Mouse (Mus musculus) intestine, embryonic 14.5 days (tissue): ENCODE measurements at regions not wholly inside any gene's neighbourhood (a gene's known extent, or its start where the extent isn't known, plus 50 kb on each side); places are given as distances from the start of the nearest gene placed in this dataset.

Experiments used
- ATAC-seq: fragments of 200-750 bp; cut with Nextera tagmentation; replicated peaks from 2 replicates; pipeline ENCODE4 v1.8.0; 2017; ENCODE audit warnings: low read depth, moderate number of reproducible peaks, moderate TSS enrichment, moderate library complexity; ENCODE audit not compliant: low FRiP score, low TSS enrichment
- DNase-seq: peaks from one replicate; pipeline ENCODE4 v3.0.0-alpha.2; 2018; ENCODE audit warnings: low spot score
- H3K27ac ChIP-seq: fragments of 300-500 bp; sonication (generic); 2 replicates; pipeline ENCODE4 v1.5.1; 2014; ENCODE audit warnings: low read depth, mild to moderate bottlenecking, control low read depth
- H3K27me3 ChIP-seq: fragments of 300-500 bp; sonication (generic); replicated peaks from 2 replicates; pipeline ENCODE4 v1.6.1; 2014; ENCODE audit warnings: low read length, control low read depth; ENCODE audit not compliant: control insufficient read depth, insufficient read depth
- H3K36me3 ChIP-seq: fragments of 300-500 bp; sonication (generic); 2 replicates; pipeline ENCODE4 v1.6.1; 2014; ENCODE audit warnings: low read length, control low read depth; ENCODE audit not compliant: control insufficient read depth, insufficient read depth
- H3K4me1 ChIP-seq: fragments of 300-500 bp; sonication (generic); replicated peaks from 2 replicates; pipeline ENCODE4 v1.6.1; 2014; ENCODE audit warnings: low read length, control low read depth, mixed read lengths; ENCODE audit not compliant: control insufficient read depth, insufficient read depth
- H3K4me2 ChIP-seq: fragments of 300-500 bp; sonication (generic); 2 replicates; pipeline ENCODE4 v1.6.1; 2014; ENCODE audit warnings: low read length
- H3K4me3 ChIP-seq: fragments of 300-500 bp; sonication (generic); 2 replicates; pipeline ENCODE4 v1.5.1; 2014; ENCODE audit warnings: low read depth, low read length, control low read depth, mixed read lengths
- H3K9ac ChIP-seq: fragments of 300-500 bp; sonication (generic); 2 replicates; pipeline ENCODE4 v1.6.1; 2014; ENCODE audit warnings: mild to moderate bottlenecking, low read length
- H3K9me3 ChIP-seq: fragments of 300-500 bp; sonication (generic); 2 replicates; pipeline ENCODE4 v1.6.1; 2016; ENCODE audit warnings: low read length, control low read depth; ENCODE audit not compliant: control insufficient read depth
- WGBS: fragments of 180-500 bp; shearing (Covaris S2); extraction: QIAGEN DNeasy Blood & Tissue Kit; methylation state at CpG from one replicate; pipeline ENCODE4 v1.1.7; 2014; 5-methylcytosine and 5-hydroxymethylcytosine counted together

- no peaks in the 10 kb centered on the region for H3K27me3 ChIP-seq
- ATAC-seq = no peak
- H3K4me2 ChIP-seq = no peak overlapping the region
- H3K36me3 ChIP-seq = no peaks in the 10 kb centered on the region
- no peak overlapping the region for H3K4me3 ChIP-seq
- no peak overlapping the region for H3K27ac ChIP-seq
- no peaks in the 10 kb centered on the region for H3K9me3 ChIP-seq
- WGBS = 59% methylated on average over 4 of the region's 4 CpGs
- H3K9ac ChIP-seq = no peak overlapping the region
- no peak for DNase-seq
- no peaks in the 10 kb centered on the region for H3K4me1 ChIP-seq
Measured at GRCm38 (mm10) chr9:63052181-63052580, 64.5 kb upstream of the Pias1 start.

- no peaks in the 10 kb centered on the region for H3K27me3 ChIP-seq
- no peak for DNase-seq
- no peak overlapping the region for H3K9ac ChIP-seq
- no peaks in the 10 kb centered on the region for H3K9me3 ChIP-seq
- H3K27ac ChIP-seq = no peak overlapping the region
- WGBS = 86% methylated on average over 4 of the region's 4 CpGs
- H3K4me3 ChIP-seq = no peak overlapping the region
- H3K4me1 ChIP-seq = no peaks in the 10 kb centered on the region
- H3K36me3 ChIP-seq = no peaks in the 10 kb centered on the region
- no peak for ATAC-seq
- no peak overlapping the region for H3K4me2 ChIP-seq
Measured at GRCm38 (mm10) chr9:63051631-63052030, 63.9 kb upstream of the Pias1 start.

- DNase-seq (no peak), ATAC-seq (no peak)
- Histone ChIP-seq H3K4me2 (no peak overlapping the region), H3K9me3 (no peaks in the 10 kb centered on the region), H3K27ac (no peak overlapping the region), H3K4me1 (no peaks in the 10 kb centered on the region), H3K4me3 (no peak overlapping the region), H3K27me3 (no peaks in the 10 kb centered on the region), H3K9ac (no peak overlapping the region), H3K36me3 (no peaks in the 10 kb centered on the region)
- WGBS = 85% methylated on average over 5 of the region's 5 CpGs
Measured at GRCm38 (mm10) chr9:63049290-63049689, 61.6 kb upstream of the Pias1 start.

GRCm38 (mm10) chr9:63046981-63047380 lies 59.3 kb upstream of the Pias1 start:
- Histone ChIP-seq H3K27ac (no peak overlapping the region), H3K36me3 (no peaks in the 10 kb centered on the region), H3K4me3 (no peak overlapping the region), H3K27me3 (no peaks in the 10 kb centered on the region), H3K4me1 (peaks cover 11% of the 10 kb centered on the region; the same call in 1 of the 2 replicates), H3K9me3 (no peaks in the 10 kb centered on the region), H3K4me2 (no peak overlapping the region), H3K9ac (no peak overlapping the region)
- no peak for ATAC-seq
- WGBS = 82% methylated on average over 3 of the region's 3 CpGs
- no peak for DNase-seq

- Histone ChIP-seq H3K9me3 (no peaks in the 10 kb centered on the region), H3K4me1 (peaks cover 11% of the 10 kb centered on the region; the same call in 1 of the 2 replicates), H3K4me2 (no peak overlapping the region), H3K27me3 (no peaks in the 10 kb centered on the region), H3K4me3 (no peak overlapping the region), H3K36me3 (no peaks in the 10 kb centered on the region), H3K27ac (no peak overlapping the region), H3K9ac (no peak overlapping the region)
- no peak for ATAC-seq
- WGBS = 72% methylated on average over 4 of the region's 4 CpGs
- DNase-seq = no peak
Measured at GRCm38 (mm10) chr9:63045531-63045930, 57.8 kb upstream of the Pias1 start.

GRCm38 (mm10) chr9:63043304-63043703 lies 55.6 kb upstream of the Pias1 start:
- Histone ChIP-seq H3K4me2 (no peak overlapping the region), H3K27me3 (no peaks in the 10 kb centered on the region), H3K27ac (peak overlapping the region; percentile 38; the same call in 1 of the 2 replicates), H3K4me1 (peaks cover 11% of the 10 kb centered on the region; the same call in 1 of the 2 replicates), H3K9ac (no peak overlapping the region), H3K4me3 (no peak overlapping the region), H3K36me3 (no peaks in the 10 kb centered on the region), H3K9me3 (no peaks in the 10 kb centered on the region)
- no peak for DNase-seq
- WGBS = 31% methylated on average over 3 of the region's 3 CpGs
- no peak for ATAC-seq

- H3K27me3 ChIP-seq = no peaks in the 10 kb centered on the region
- 87% methylated on average over 6 of the region's 6 CpGs for WGBS
- no peak for ATAC-seq
Measured at GRCm38 (mm10) chr9:63038031-63038430, 50.3 kb upstream of the Pias1 start.

More at GRCm38 (mm10) chr9:63038031-63038430, 50.3 kb upstream of the Pias1 start:
- no peaks in the 10 kb centered on the region for H3K9me3 ChIP-seq
- peaks cover 5% of the 10 kb centered on the region; the same call in 1 of the 2 replicates for H3K4me1 ChIP-seq
- H3K9ac ChIP-seq = no peak overlapping the region
- no peaks in the 10 kb centered on the region for H3K36me3 ChIP-seq
- H3K4me2 ChIP-seq = no peak overlapping the region
- DNase-seq = no peak
- no peak overlapping the region for H3K27ac ChIP-seq
- no peak overlapping the region for H3K4me3 ChIP-seq
